Mouse (Mus musculus) heart, embryonic 13.5 days (tissue): ENCODE results near the gene Setd4. TPM values are rescaled to one million over a fixed set of nuclear protein-coding genes. Genes with fewer than 3 reads are reported as not detected.

Source experiments
- ATAC-seq: fragments of 200-750 bp; cut with Nextera tagmentation; 2 replicates; pipeline ENCODE4 v1.8.0; 2017; ENCODE audit warnings: moderate TSS enrichment; ENCODE audit not compliant: insufficient number of reproducible peaks, low FRiP score, low TSS enrichment; ENCODE audit errors: extremely low read depth
- H3K27ac ChIP-seq: fragments of 300-500 bp; sonication (generic); replicated peaks from 2 replicates; pipeline ENCODE4 v1.5.1; 2015; ENCODE audit warnings: moderate library complexity, mild to moderate bottlenecking, inconsistent platforms
- H3K27me3 ChIP-seq: fragments of 300-500 bp; sonication (generic); replicated peaks from 2 replicates; pipeline ENCODE4 v1.6.1; 2015; ENCODE audit warnings: mild to moderate bottlenecking, inconsistent platforms
- H3K36me3 ChIP-seq: fragments of 300-500 bp; sonication (generic); 2 replicates; pipeline ENCODE4 v1.6.1; 2015; ENCODE audit warnings: mild to moderate bottlenecking, inconsistent platforms
- H3K4me1 ChIP-seq: fragments of 300-500 bp; sonication (generic); 2 replicates; pipeline ENCODE4 v1.6.1; 2015; ENCODE audit warnings: inconsistent platforms
- H3K4me2 ChIP-seq: fragments of 300-500 bp; sonication (generic); 2 replicates; pipeline ENCODE4 v1.6.1; 2015; ENCODE audit warnings: inconsistent platforms, mild to moderate bottlenecking, moderate library complexity
- H3K4me3 ChIP-seq: fragments of 300-500 bp; sonication (generic); 2 replicates; pipeline ENCODE4 v1.5.1; 2015; ENCODE audit warnings: moderate library complexity, mild to moderate bottlenecking, inconsistent platforms
- H3K9ac ChIP-seq: fragments of 300-500 bp; sonication (generic); 2 replicates; pipeline ENCODE4 v1.6.1; 2015; ENCODE audit warnings: inconsistent platforms, mild to moderate bottlenecking, moderate library complexity
- H3K9me3 ChIP-seq: fragments of 300-500 bp; sonication (generic); 2 replicates; pipeline ENCODE4 v1.6.1; 2016; ENCODE audit warnings: inconsistent platforms
- WGBS: fragments of 180-500 bp; shearing (Covaris S2); methylation state at CpG from one replicate; pipeline ENCODE4 v1.1.7; 2015; ENCODE audit warnings: mixed read lengths; 5-methylcytosine and 5-hydroxymethylcytosine counted together
- polyA plus RNA-seq: library from polyadenylated mRNA; unstranded; fragments of >200 nt; fragmentation: Nextera tagmentation; extraction: Ambion mirVana; gene quantifications from 2 replicates; pipeline ENCODE4 v1.2.1, GENCODE M21; 2015

Gene Setd4
- polyA plus RNA-seq, 1 experiment from 2014 or later, result 5.8 TPM

DNA sequence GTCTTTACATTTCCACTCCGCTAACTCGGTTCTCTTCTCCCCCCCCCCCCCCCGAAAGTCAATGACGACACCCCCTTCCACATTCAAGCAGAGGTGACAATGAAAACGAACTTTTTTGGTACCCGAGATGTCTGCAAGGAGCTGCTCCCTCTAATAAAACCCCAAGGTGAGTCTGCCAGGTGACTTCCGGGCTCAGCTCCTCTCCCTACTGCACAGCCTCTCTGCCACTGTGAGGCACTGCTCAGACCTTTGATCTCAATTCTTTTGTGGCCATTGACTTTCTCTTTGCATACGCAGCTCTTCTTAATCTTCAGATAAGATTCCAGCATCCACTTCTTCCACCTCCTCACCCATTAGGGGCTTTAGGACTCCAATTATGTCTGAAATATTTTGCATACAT is 4.9 kb upstream of the Setd4 start:
- no peak for ATAC-seq
- Histone ChIP-seq H3K9me3 (no peaks in the 10 kb centered on the region), H3K4me2 (peak overlapping the region; percentile 79), H3K9ac (no peak overlapping the region; the same call in 1 of the 2 replicates), H3K36me3 (peaks cover 33% of the 10 kb centered on the region), H3K27ac (no peak overlapping the region), H3K4me1 (peaks cover 23% of the 10 kb centered on the region), H3K27me3 (no peaks in the 10 kb centered on the region; the same call in 1 of the 2 replicates), H3K4me3 (peak overlapping the region; percentile 77)
- WGBS, result 69% methylated on average over 8 of the region's 8 CpGs

DNA sequence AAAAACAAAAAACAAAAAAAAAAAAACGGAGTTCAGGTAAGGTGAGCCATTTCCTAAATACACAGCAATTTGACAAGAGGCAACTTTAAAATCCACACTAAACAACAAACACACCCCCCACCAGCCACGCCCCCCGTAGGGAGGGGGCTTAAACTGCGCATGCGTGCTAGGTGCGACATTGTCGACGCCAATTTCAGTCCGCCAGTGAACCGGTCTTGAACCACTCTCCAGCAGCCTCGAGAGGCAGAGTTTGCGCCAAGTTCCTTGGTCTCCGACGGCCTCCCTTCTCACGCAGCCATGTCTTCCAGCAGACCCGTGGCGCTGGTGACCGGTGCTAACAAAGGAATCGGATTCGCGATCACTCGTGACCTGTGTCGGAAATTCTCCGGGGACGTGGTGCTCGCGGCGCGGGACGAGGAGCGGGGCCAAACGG is 3.8 kb upstream of the Setd4 start:
- H3K27ac ChIP-seq, result peak overlapping the region; percentile 79
- ATAC-seq, result peak; percentile 59; the same call in 1 of the 2 replicates
- peak overlapping the region; percentile 77 for H3K4me3 ChIP-seq
- peaks cover 23% of the 10 kb centered on the region for H3K4me1 ChIP-seq
- 0% methylated on average over 32 of the region's 32 CpGs for WGBS
- no peaks in the 10 kb centered on the region for H3K9me3 ChIP-seq
- peaks cover 33% of the 10 kb centered on the region for H3K36me3 ChIP-seq
- peak overlapping the region; percentile 79 for H3K4me2 ChIP-seq
- H3K27me3 ChIP-seq, result no peaks in the 10 kb centered on the region; the same call in 1 of the 2 replicates
- peak overlapping the region; percentile 87 for H3K9ac ChIP-seq

DNA sequence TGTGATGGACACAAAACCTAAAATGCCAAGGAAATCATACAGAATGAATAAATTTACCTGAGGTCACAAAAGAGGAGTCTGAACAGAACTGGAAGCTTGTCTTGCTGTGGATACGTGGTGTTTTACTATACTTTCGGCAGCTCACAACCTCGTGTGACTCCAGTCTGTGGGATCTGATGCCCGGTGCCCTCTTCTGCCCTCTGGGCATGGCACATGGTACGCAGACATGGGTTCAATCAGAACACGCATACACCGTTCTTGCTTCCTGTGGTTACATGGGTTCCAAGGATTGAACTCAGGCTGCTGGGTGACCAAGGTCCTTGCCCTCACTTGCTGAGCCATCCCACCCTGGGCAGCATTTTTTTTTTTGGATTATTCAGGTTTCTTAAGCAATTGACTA is 2.3 kb upstream of the Setd4 start:
- H3K9ac ChIP-seq, result no peak overlapping the region
- ATAC-seq, result no peak

GRCm38 (mm10) chr16:93605553-93605952 is 1.7 kb upstream of the Setd4 start, which contains the start of gene Cbr1:
Gene Cbr1, plus strand, starts transcription at chr16:93605853.
- Histone ChIP-seq H3K9me3 (no peaks in the 10 kb centered on the region), H3K9ac (peak within 1 kb of the TSS; percentile 85), H3K4me3 (peak within 1 kb of the TSS; percentile 72), H3K27ac (0 out of 2 replicates have a peak within 1 kb of the TSS, but pooled peaks have one; percentile 88), H3K4me2 (peak within 1 kb of the TSS; percentile 85), H3K27me3 (no peaks in the 10 kb centered on the region; the same call in 1 of the 2 replicates), H3K4me1 (peaks cover 23% of the 10 kb centered on the region), H3K36me3 (peaks cover 16% of the 10 kb centered on the region)
- ATAC-seq, result no peak
- WGBS, result 74% methylated on average over 4 of the region's 4 CpGs

More for the DNA sequence above, 2.3 kb upstream of the Setd4 start:
- H3K27me3 ChIP-seq, result no peaks in the 10 kb centered on the region; the same call in 1 of the 2 replicates
- H3K4me1 ChIP-seq, result peaks cover 23% of the 10 kb centered on the region
- WGBS, result 83% methylated on average over 7 of the region's 7 CpGs
- H3K27ac ChIP-seq, result no peak overlapping the region
- no peak overlapping the region for H3K4me3 ChIP-seq
- no peak overlapping the region for H3K4me2 ChIP-seq
- peaks cover 22% of the 10 kb centered on the region for H3K36me3 ChIP-seq
- H3K9me3 ChIP-seq, result no peaks in the 10 kb centered on the region

GRCm38 (mm10) chr16:93604481-93604969 is 662 bp upstream of the Setd4 start:
- Histone ChIP-seq H3K4me1 (peaks cover 23% of the 10 kb centered on the region), H3K36me3 (peaks cover 6% of the 10 kb centered on the region; the same call in 1 of the 2 replicates), H3K4me3 (peak overlapping the region; percentile 72), H3K9ac (peak overlapping the region; percentile 85), H3K9me3 (no peaks in the 10 kb centered on the region), H3K4me2 (peak overlapping the region; percentile 85), H3K27me3 (no peaks in the 10 kb centered on the region; the same call in 1 of the 2 replicates), H3K27ac (peak overlapping the region; percentile 88)
- no peak for ATAC-seq
- WGBS, result 3% methylated on average over 16 of the region's 16 CpGs

- no peak for ATAC-seq
- no peak overlapping the region for H3K9ac ChIP-seq
- H3K4me2 ChIP-seq, result no peak overlapping the region
- H3K27me3 ChIP-seq, result no peaks in the 10 kb centered on the region
- no peaks in the 10 kb centered on the region for H3K9me3 ChIP-seq
- H3K27ac ChIP-seq, result no peak overlapping the region
- WGBS, result 82% methylated on average over 6 of the region's 6 CpGs
- peaks cover 4% of the 10 kb centered on the region for H3K4me1 ChIP-seq
- H3K36me3 ChIP-seq, result peaks cover 33% of the 10 kb centered on the region
- H3K4me3 ChIP-seq, result no peak overlapping the region
Measured at GRCm38 (mm10) chr16:93599461-93599860, 4.4 kb downstream of the Setd4 start.

GRCm38 (mm10) chr16:93597551-93597950 is 6.3 kb downstream of the Setd4 start:
- Histone ChIP-seq H3K36me3 (peaks cover 46% of the 10 kb centered on the region), H3K9ac (no peak overlapping the region), H3K4me2 (no peak overlapping the region), H3K27ac (no peak overlapping the region), H3K4me1 (no peaks in the 10 kb centered on the region), H3K27me3 (no peaks in the 10 kb centered on the region), H3K4me3 (no peak overlapping the region), H3K9me3 (no peaks in the 10 kb centered on the region)
- WGBS, result 93% methylated on average over 9 of the region's 9 CpGs
- no peak for ATAC-seq

- Histone ChIP-seq H3K9me3 (no peaks in the 10 kb centered on the region), H3K9ac (no peak overlapping the region), H3K36me3 (peaks cover 47% of the 10 kb centered on the region), H3K4me3 (no peak overlapping the region), H3K27me3 (no peaks in the 10 kb centered on the region), H3K4me2 (no peak overlapping the region), H3K27ac (no peak overlapping the region), H3K4me1 (no peaks in the 10 kb centered on the region)
- no peak for ATAC-seq
- WGBS, result 88% methylated on average over 7 of the region's 7 CpGs
Measured at GRCm38 (mm10) chr16:93596807-93597206, 7.1 kb downstream of the Setd4 start.

- Histone ChIP-seq H3K27ac (no peak overlapping the region), H3K27me3 (no peaks in the 10 kb centered on the region), H3K4me3 (no peak overlapping the region), H3K9ac (no peak overlapping the region), H3K4me1 (no peaks in the 10 kb centered on the region), H3K36me3 (peaks cover 52% of the 10 kb centered on the region), H3K4me2 (no peak overlapping the region), H3K9me3 (no peaks in the 10 kb centered on the region)
- 75% methylated on average over 5 of the region's 5 CpGs for WGBS
- no peak for ATAC-seq
Measured at GRCm38 (mm10) chr16:93595766-93596165, 8.1 kb downstream of the Setd4 start.

GRCm38 (mm10) chr16:93594448-93594847 is 9.4 kb downstream of the Setd4 start:
- Histone ChIP-seq H3K27me3 (no peaks in the 10 kb centered on the region), H3K9ac (no peak overlapping the region), H3K4me3 (no peak overlapping the region), H3K4me1 (no peaks in the 10 kb centered on the region), H3K4me2 (no peak overlapping the region), H3K27ac (no peak overlapping the region), H3K9me3 (no peaks in the 10 kb centered on the region), H3K36me3 (peaks cover 65% of the 10 kb centered on the region)
- no peak for ATAC-seq
- 91% methylated on average over 10 of the region's 10 CpGs for WGBS

DNA sequence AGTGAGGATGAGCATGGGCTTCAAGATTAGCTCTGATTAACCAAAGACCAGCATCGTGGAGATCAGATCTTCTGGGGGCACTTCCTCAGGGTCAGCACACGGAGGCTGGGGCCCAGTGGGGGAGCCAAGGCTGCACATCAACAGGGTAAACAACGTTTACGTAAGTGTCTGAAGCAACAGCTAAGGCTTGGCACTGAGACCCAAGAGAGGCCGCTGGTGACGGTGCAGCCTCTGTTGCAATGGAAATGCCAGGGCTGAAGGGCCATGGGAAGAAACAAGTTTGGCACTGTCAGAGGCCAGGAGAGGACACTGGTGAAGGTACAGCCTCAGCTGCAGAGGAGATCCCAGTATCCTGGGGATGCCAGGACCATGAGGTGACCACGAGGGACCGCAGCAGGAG is 10.5 kb downstream of the Setd4 start:
- Histone ChIP-seq H3K4me1 (peaks cover under 1% of the 10 kb centered on the region), H3K27ac (no peak overlapping the region), H3K27me3 (no peaks in the 10 kb centered on the region), H3K9ac (no peak overlapping the region), H3K4me2 (no peak overlapping the region), H3K36me3 (peaks cover 61% of the 10 kb centered on the region), H3K9me3 (no peaks in the 10 kb centered on the region), H3K4me3 (no peak overlapping the region)
- 87% methylated on average over 8 of the region's 8 CpGs for WGBS
- ATAC-seq, result no peak

- 95% methylated on average over 3 of the region's 3 CpGs for WGBS
- no peak for ATAC-seq
- Histone ChIP-seq H3K4me3 (no peak overlapping the region), H3K27ac (no peak overlapping the region), H3K36me3 (peaks cover 55% of the 10 kb centered on the region), H3K4me2 (no peak overlapping the region), H3K4me1 (peaks cover 7% of the 10 kb centered on the region), H3K9ac (no peak overlapping the region), H3K27me3 (no peaks in the 10 kb centered on the region), H3K9me3 (no peaks in the 10 kb centered on the region)
Measured at GRCm38 (mm10) chr16:93592711-93593110, 11.2 kb downstream of the Setd4 start.
